Mouse (Mus musculus): ENCODE data around the gene Hoxa2.

DNA sequence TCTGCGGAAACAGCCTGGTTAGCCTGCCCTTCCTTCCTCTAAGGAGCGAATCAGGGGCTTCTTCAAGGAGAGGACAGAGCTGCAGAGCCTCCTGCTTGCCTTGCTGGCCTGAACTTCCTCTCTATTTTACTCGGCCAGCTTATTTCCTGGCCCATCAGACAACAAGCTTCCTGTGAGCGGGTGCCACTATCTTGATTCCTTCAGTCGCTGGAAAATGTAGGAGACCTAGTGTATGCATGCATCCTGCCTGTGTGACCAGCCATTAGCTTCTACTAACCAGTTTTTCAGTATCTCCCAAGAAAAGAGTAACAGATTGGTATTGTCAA lies 6.2 kb upstream of the Hoxa2 start:
- TF ChIP-seq JUND (conservative IDR thresholded peaks at IDR 0.05; ENCODE audit: low read depth, low read length) (no peak), EP300 (IDR thresholded peaks at IDR 0.05; ENCODE audit: low read length) (no peak), MXI1 (IDR thresholded peaks at IDR 0.05; ENCODE audit: low read depth, low read length) (no peak), CHD2 (IDR thresholded peaks at IDR 0.05; ENCODE audit: low read length) (no peak), USF2 (conservative IDR thresholded peaks at IDR 0.05; ENCODE audit: low read depth, low read length) (no peak), POLR2AphosphoS2 (IDR thresholded peaks at IDR 0.05; ENCODE audit: low read depth, low read length) (no peak), POLR2A (IDR thresholded peaks at IDR 0.05; ENCODE audit: low read depth, low read length) (no peak), CTCF (conservative IDR thresholded peaks at IDR 0.05 in 1 of 2, IDR thresholded peaks at IDR 0.05 in 1 of 2; ENCODE audit: low read depth in 2 of 2, low read length in 2 of 2) (no peak), TBP (conservative IDR thresholded peaks at IDR 0.05; ENCODE audit: low read depth, low read length) (no peak), MYC (IDR thresholded peaks at IDR 0.05; ENCODE audit: low read depth, low read length) (no peak), ELF1 (IDR thresholded peaks at IDR 0.05; ENCODE audit: low read depth, low read length) (no peak), MAX (IDR thresholded peaks at IDR 0.05; ENCODE audit: low read length) (no peak), BHLHE40 (IDR thresholded peaks at IDR 0.05; ENCODE audit: low read depth, low read length) (no peak)
